Mouse (Mus musculus) bone marrow macrophage, adult 2 months (primary cell): ENCODE results near the gene Wnt9a.

ENCODE experiments used
- CTCF ChIP-seq: IDR thresholded peaks from 2 replicates; pipeline ENCODE4 v1.5.1; 2012; ENCODE audit warnings: low read depth, mild to moderate bottlenecking, low read length, moderate library complexity
- POLR2A ChIP-seq: IDR thresholded peaks from 2 replicates; pipeline ENCODE4 v1.6.1; 2012; ENCODE audit warnings: mild to moderate bottlenecking, low read depth, low read length, borderline replicate concordance

- TF ChIP-seq CTCF (no peak), POLR2A (no peak)
Measured at GRCm38 (mm10) chr11:59306461-59307421, at the start of gene Wnt9a.
